Mouse (Mus musculus): ENCODE measurements at regions not wholly inside any gene's neighbourhood (a gene's known extent, or its start where the extent isn't known, plus 50 kb on each side); places are given as distances from the start of the nearest gene placed in this dataset.

GRCm38 (mm10) chr10:84243283-84243682 is 197.1 kb downstream of the Nuak1 start:
- TF ChIP-seq POLR2A (IDR thresholded peaks at IDR 0.05; ENCODE audit: borderline replicate concordance, extremely low read depth, insufficient read depth, insufficient read length, poor library complexity, severe bottlenecking) (no peak), CTCF (IDR thresholded peaks at IDR 0.05; ENCODE audit: borderline replicate concordance, extremely low read depth, insufficient read depth, insufficient read length) (no peak)

Measured in brain, embryonic 14.5 days (tissue).